Mouse (Mus musculus): ENCODE data around the gene P4ha2. TPM values are rescaled to one million over a fixed set of nuclear protein-coding genes. Genes with fewer than 3 reads are reported as not detected.

The P4ha2 gene
- total RNA-seq, 2 experiments from 2014 or later, result 25.6 to 32.3 TPM

Other genes with a start within 250 kb of the P4ha2 start
- 1 to 10 TPM; 2.0 TPM for gene Gm12216, start 240.8 kb upstream of the P4ha2 start, total RNA-seq (2021)
- 10 to 100 TPM; 10.6 to 10.7 TPM for gene Slc22a5, start 208.4 kb upstream of the P4ha2 start, total RNA-seq (2021)
- 1 to 10 TPM in 1 of 2 experiments, under 1 TPM in 1; 1.00 to 1.4 TPM for gene Slc22a21, start 119.8 kb upstream of the P4ha2 start, total RNA-seq (2021)
- 1 to 10 TPM; 1.6 to 6.9 TPM for gene Slc22a4, start 72.0 kb upstream of the P4ha2 start, total RNA-seq (2021)
- 1 to 10 TPM; 8.6 to 10.0 TPM for gene Pdlim4, start 31.1 kb upstream of the P4ha2 start, total RNA-seq (2021)
- not detected for gene Csf2, start 149.6 kb downstream of the P4ha2 start, total RNA-seq (2021)
- gene Il3, start 167.2 kb downstream of the P4ha2 start, total RNA-seq (2021), result not detected
- gene Acsl6, start 203.7 kb downstream of the P4ha2 start, total RNA-seq (2021), result 10 to 100 TPM; 20.1 to 23.5 TPM